Mouse (Mus musculus): ENCODE results near the gene Mtfr2. TPM values are rescaled to one million over a fixed set of nuclear protein-coding genes. Genes with fewer than 3 reads are reported as not detected.
A peak's percentile ranks its signal among the peaks of the same experiment; 100 is the strongest.

The Mtfr2 gene
- polyA plus RNA-seq, 1 experiment from 2014 or later = 2.4 TPM

GRCm38 (mm10) chr10:20317466-20317865 is 30.1 kb upstream of the Mtfr2 start:
- Histone ChIP-seq H3K9me3 (replicated peaks) (no peaks in the 10 kb centered on the region), H3K4me2 (peak overlapping the region; percentile 26), H3K4me3 (no peak overlapping the region), H3K27me3 (replicated peaks) (no peaks in the 10 kb centered on the region), H3K4me1 (replicated peaks) (peaks cover 13% of the 10 kb centered on the region), H3K36me3 (peaks cover 21% of the 10 kb centered on the region), H3K9ac (no peak overlapping the region), H3K27ac (ENCODE audit: poor library complexity, severe bottlenecking) (no peak overlapping the region)
- no peak for ATAC-seq (ENCODE audit: insufficient number of reproducible peaks, low FRiP score)
- WGBS = 44% methylated on average over 5 of the region's 5 CpGs

- H3K4me2 ChIP-seq = no peak overlapping the region
- H3K9ac ChIP-seq = no peak overlapping the region
- no peak for ATAC-seq (ENCODE audit: insufficient number of reproducible peaks, low FRiP score)
- H3K4me3 ChIP-seq = no peak overlapping the region
- H3K4me1 ChIP-seq (replicated peaks) = 0 out of 2 replicates have a peak, but pooled peaks cover 3% of the 10 kb centered on the region
- peaks cover 52% of the 10 kb centered on the region for H3K36me3 ChIP-seq
- no peaks in the 10 kb centered on the region for H3K9me3 ChIP-seq (replicated peaks)
- no peak overlapping the region for H3K27ac ChIP-seq (ENCODE audit: poor library complexity, severe bottlenecking)
- no peaks in the 10 kb centered on the region for H3K27me3 ChIP-seq (replicated peaks)
These were observed 21.3 kb upstream of the Mtfr2 start for GRCm38 (mm10) chr10:20326226-20326625.

- H3K27me3 ChIP-seq (replicated peaks) = no peaks in the 10 kb centered on the region
- H3K9me3 ChIP-seq (replicated peaks) = no peaks in the 10 kb centered on the region
- WGBS = 90% methylated on average over 2 of the region's 2 CpGs
- peaks cover 55% of the 10 kb centered on the region for H3K36me3 ChIP-seq
- H3K27ac ChIP-seq (ENCODE audit: poor library complexity, severe bottlenecking) = no peak overlapping the region
- no peak overlapping the region for H3K4me2 ChIP-seq
- H3K4me1 ChIP-seq (replicated peaks) = no peaks in the 10 kb centered on the region
- no peak overlapping the region for H3K9ac ChIP-seq
- H3K4me3 ChIP-seq = no peak overlapping the region
- ATAC-seq (ENCODE audit: insufficient number of reproducible peaks, low FRiP score) = no peak
These were observed 16.3 kb upstream of the Mtfr2 start for GRCm38 (mm10) chr10:20331262-20331661.

- Histone ChIP-seq H3K4me1 (replicated peaks) (no peaks in the 10 kb centered on the region), H3K36me3 (peaks cover 63% of the 10 kb centered on the region), H3K27ac (ENCODE audit: poor library complexity, severe bottlenecking) (no peak overlapping the region), H3K27me3 (replicated peaks) (no peaks in the 10 kb centered on the region), H3K9me3 (replicated peaks) (no peaks in the 10 kb centered on the region), H3K4me3 (no peak overlapping the region), H3K9ac (no peak overlapping the region), H3K4me2 (no peak overlapping the region)
- ATAC-seq (ENCODE audit: insufficient number of reproducible peaks, low FRiP score) = no peak
- WGBS = 88% methylated on average over 7 of the region's 7 CpGs
These were observed 9.7 kb upstream of the Mtfr2 start for GRCm38 (mm10) chr10:20337872-20338271.

GRCm38 (mm10) chr10:20345736-20346135 is 1.8 kb upstream of the Mtfr2 start:
- Histone ChIP-seq H3K27ac (ENCODE audit: poor library complexity, severe bottlenecking) (no peak overlapping the region), H3K9me3 (replicated peaks) (no peaks in the 10 kb centered on the region), H3K4me1 (replicated peaks) (peaks cover 7% of the 10 kb centered on the region; the same call in 1 of the 2 replicates), H3K36me3 (peaks cover 40% of the 10 kb centered on the region), H3K4me2 (no peak overlapping the region), H3K9ac (no peak overlapping the region), H3K27me3 (replicated peaks) (no peaks in the 10 kb centered on the region), H3K4me3 (no peak overlapping the region)
- no peak for ATAC-seq (ENCODE audit: insufficient number of reproducible peaks, low FRiP score)
- WGBS = 68% methylated on average over 1 of the region's 1 CpGs

GRCm38 (mm10) chr10:20348894-20349293 is 1.3 kb downstream of the Mtfr2 start:
- H3K4me1 ChIP-seq (replicated peaks) = peaks cover 7% of the 10 kb centered on the region; the same call in 1 of the 2 replicates
- no peak overlapping the region for H3K4me3 ChIP-seq
- ATAC-seq (ENCODE audit: insufficient number of reproducible peaks, low FRiP score) = no peak
- peaks cover 26% of the 10 kb centered on the region for H3K36me3 ChIP-seq
- H3K27ac ChIP-seq (ENCODE audit: poor library complexity, severe bottlenecking) = no peak overlapping the region
- peak overlapping the region; percentile 77 for H3K4me2 ChIP-seq
- no peaks in the 10 kb centered on the region for H3K9me3 ChIP-seq (replicated peaks)
- no peak overlapping the region for H3K9ac ChIP-seq
- H3K27me3 ChIP-seq (replicated peaks) = no peaks in the 10 kb centered on the region
- 85% methylated on average over 2 of the region's 2 CpGs for WGBS

- Histone ChIP-seq H3K36me3 (peaks cover 37% of the 10 kb centered on the region), H3K9me3 (replicated peaks) (no peaks in the 10 kb centered on the region), H3K4me1 (replicated peaks) (no peaks in the 10 kb centered on the region), H3K27ac (ENCODE audit: poor library complexity, severe bottlenecking) (no peak overlapping the region), H3K4me2 (no peak overlapping the region), H3K4me3 (no peak overlapping the region), H3K27me3 (replicated peaks) (no peaks in the 10 kb centered on the region), H3K9ac (no peak overlapping the region)
- no peak for ATAC-seq (ENCODE audit: insufficient number of reproducible peaks, low FRiP score)
- 59% methylated on average over 10 of the region's 10 CpGs for WGBS
These were observed 14.2 kb downstream of the Mtfr2 start for GRCm38 (mm10) chr10:20361542-20362449.

GRCm38 (mm10) chr10:20362450-20363118 is 15.0 kb downstream of the Mtfr2 start:
- ATAC-seq (ENCODE audit: insufficient number of reproducible peaks, low FRiP score) = no peak

GRCm38 (mm10) chr10:20372046-20372445 is 24.5 kb downstream of the Mtfr2 start:
- H3K27me3 ChIP-seq (replicated peaks) = no peaks in the 10 kb centered on the region
- H3K4me1 ChIP-seq (replicated peaks) = no peaks in the 10 kb centered on the region
- H3K9me3 ChIP-seq (replicated peaks) = peaks cover 5% of the 10 kb centered on the region; the same call in 1 of the 2 replicates
- H3K27ac ChIP-seq (ENCODE audit: poor library complexity, severe bottlenecking) = no peak overlapping the region
- H3K36me3 ChIP-seq = 0 out of 2 replicates have a peak, but pooled peaks cover 4% of the 10 kb centered on the region
- no peak overlapping the region for H3K4me2 ChIP-seq
- ATAC-seq (ENCODE audit: insufficient number of reproducible peaks, low FRiP score) = no peak
- no peak overlapping the region for H3K4me3 ChIP-seq
- H3K9ac ChIP-seq = no peak overlapping the region
- whole genome bisulfite sequencing = 85% methylated on average over 5 of the region's 5 CpGs

More at GRCm38 (mm10) chr10:20362450-20363118, 15.0 kb downstream of the Mtfr2 start:
- Histone ChIP-seq H3K4me3 (no peak overlapping the region), H3K9me3 (replicated peaks) (no peaks in the 10 kb centered on the region), H3K27me3 (replicated peaks) (no peaks in the 10 kb centered on the region), H3K4me1 (replicated peaks) (no peaks in the 10 kb centered on the region), H3K4me2 (no peak overlapping the region), H3K27ac (ENCODE audit: poor library complexity, severe bottlenecking) (no peak overlapping the region), H3K9ac (no peak overlapping the region), H3K36me3 (peaks cover 29% of the 10 kb centered on the region)
- 59% methylated on average over 4 of the region's 4 CpGs for WGBS

GRCm38 (mm10) chr10:20377621-20378020 is 30.1 kb downstream of the Mtfr2 start:
- Histone ChIP-seq H3K27ac (ENCODE audit: poor library complexity, severe bottlenecking) (no peak overlapping the region), H3K4me1 (replicated peaks) (peaks cover 2% of the 10 kb centered on the region; the same call in 1 of the 2 replicates), H3K9me3 (replicated peaks) (no peaks in the 10 kb centered on the region), H3K4me2 (no peak overlapping the region), H3K36me3 (no peaks in the 10 kb centered on the region), H3K9ac (no peak overlapping the region), H3K4me3 (no peak overlapping the region), H3K27me3 (replicated peaks) (no peaks in the 10 kb centered on the region)
- ATAC-seq (ENCODE audit: insufficient number of reproducible peaks, low FRiP score) = no peak
- WGBS = 88% methylated on average over 9 of the region's 9 CpGs

GRCm38 (mm10) chr10:20379071-20379735 is 31.6 kb downstream of the Mtfr2 start:
- H3K27ac ChIP-seq (ENCODE audit: poor library complexity, severe bottlenecking) = no peak overlapping the region
- peaks cover 9% of the 10 kb centered on the region for H3K4me1 ChIP-seq (replicated peaks)
- H3K36me3 ChIP-seq = no peaks in the 10 kb centered on the region
- WGBS = 77% methylated on average over 9 of the region's 9 CpGs
- no peak overlapping the region for H3K4me2 ChIP-seq
- no peaks in the 10 kb centered on the region for H3K27me3 ChIP-seq (replicated peaks)
- H3K9me3 ChIP-seq (replicated peaks) = no peaks in the 10 kb centered on the region
- H3K4me3 ChIP-seq = no peak overlapping the region
- no peak for ATAC-seq (ENCODE audit: insufficient number of reproducible peaks, low FRiP score)
- no peak overlapping the region for H3K9ac ChIP-seq
